Mouse (Mus musculus): Measurements from ENCODE around the gene Svop. TPM values are rescaled to one million over a fixed set of nuclear protein-coding genes. Genes with fewer than 3 reads are reported as not detected.

The Svop gene
- not detected in 2 replicates for polyA plus RNA-seq (2012; rRNA removed)

GRCm38 (mm10) chr5:114091057-114091807 is at the start of gene Svop:
Gene Svop (minus strand): TSS chr5:114091570.
- Histone ChIP-seq H3K27ac (ENCODE audit: insufficient read depth, low read length) (no peak within 1 kb of the TSS), H3K27me3 (ENCODE audit: control insufficient read depth, insufficient read depth, low read length) (peaks cover 2% of the 10 kb centered on the region; the same call in 1 of the 2 replicates), H3K4me1 (ENCODE audit: control insufficient read depth, insufficient read depth, insufficient read length) (no peaks in the 10 kb centered on the region), H3K4me3 (ENCODE audit: extremely low read depth, insufficient read depth, insufficient read length) (no peak within 1 kb of the TSS), H3K36me3 (ENCODE audit: control insufficient read depth, insufficient read depth, low read length) (no peaks in the 10 kb centered on the region)
- DNase-seq (ENCODE audit: low read depth in 1 of 2, low spot score in 2 of 2), result peak in 1 of 2 experiments; percentile 16
- 6% methylated on average over 39 of the region's 40 CpGs for WGBS
- TF ChIP-seq POLR2A (IDR thresholded peaks at IDR 0.05; ENCODE audit: low read depth, low read length), result no peak
- no peak for TF ChIP-seq CTCF (IDR thresholded peaks at IDR 0.05; ENCODE audit: extremely low read depth, insufficient read depth, insufficient read length, insufficient replicate concordance)

- Histone ChIP-seq H3K27me3 (ENCODE audit: control insufficient read depth, insufficient read depth, low read length) (no peaks in the 10 kb centered on the region), H3K4me3 (ENCODE audit: extremely low read depth, insufficient read depth, insufficient read length) (no peak overlapping the region), H3K27ac (ENCODE audit: insufficient read depth, low read length) (0 out of 2 replicates have a peak overlapping the region, but pooled peaks have one; percentile 5), H3K4me1 (ENCODE audit: control insufficient read depth, insufficient read depth, insufficient read length) (no peaks in the 10 kb centered on the region), H3K36me3 (ENCODE audit: control insufficient read depth, insufficient read depth, low read length) (peaks cover 6% of the 10 kb centered on the region)
- DNase-seq (ENCODE audit: low read depth in 1 of 2, low spot score in 2 of 2), result no peak
- no peak for TF ChIP-seq POLR2A (IDR thresholded peaks at IDR 0.05; ENCODE audit: low read depth, low read length)
- no peak for TF ChIP-seq CTCF (IDR thresholded peaks at IDR 0.05; ENCODE audit: extremely low read depth, insufficient read depth, insufficient read length, insufficient replicate concordance)
- 80% methylated on average over 9 of the region's 9 CpGs for WGBS
Measured at GRCm38 (mm10) chr5:114139175-114139574, 47.8 kb upstream of the Svop start.

GRCm38 (mm10) chr5:114138277-114139164 is 47.2 kb upstream of the Svop start:
- TF ChIP-seq CTCF (IDR thresholded peaks at IDR 0.05; ENCODE audit: extremely low read depth, insufficient read depth, insufficient read length, insufficient replicate concordance), result no peak
- TF ChIP-seq POLR2A (IDR thresholded peaks at IDR 0.05; ENCODE audit: low read depth, low read length), result no peak
- Histone ChIP-seq H3K27ac (ENCODE audit: insufficient read depth, low read length) (no peak overlapping the region), H3K36me3 (ENCODE audit: control insufficient read depth, insufficient read depth, low read length) (peaks cover 6% of the 10 kb centered on the region), H3K4me1 (ENCODE audit: control insufficient read depth, insufficient read depth, insufficient read length) (no peaks in the 10 kb centered on the region), H3K4me3 (ENCODE audit: extremely low read depth, insufficient read depth, insufficient read length) (no peak overlapping the region), H3K27me3 (ENCODE audit: control insufficient read depth, insufficient read depth, low read length) (no peaks in the 10 kb centered on the region)
- WGBS, result 83% methylated on average over 21 of the region's 21 CpGs
- DNase-seq (ENCODE audit: low read depth in 1 of 2, low spot score in 2 of 2), result no peak

DNA sequence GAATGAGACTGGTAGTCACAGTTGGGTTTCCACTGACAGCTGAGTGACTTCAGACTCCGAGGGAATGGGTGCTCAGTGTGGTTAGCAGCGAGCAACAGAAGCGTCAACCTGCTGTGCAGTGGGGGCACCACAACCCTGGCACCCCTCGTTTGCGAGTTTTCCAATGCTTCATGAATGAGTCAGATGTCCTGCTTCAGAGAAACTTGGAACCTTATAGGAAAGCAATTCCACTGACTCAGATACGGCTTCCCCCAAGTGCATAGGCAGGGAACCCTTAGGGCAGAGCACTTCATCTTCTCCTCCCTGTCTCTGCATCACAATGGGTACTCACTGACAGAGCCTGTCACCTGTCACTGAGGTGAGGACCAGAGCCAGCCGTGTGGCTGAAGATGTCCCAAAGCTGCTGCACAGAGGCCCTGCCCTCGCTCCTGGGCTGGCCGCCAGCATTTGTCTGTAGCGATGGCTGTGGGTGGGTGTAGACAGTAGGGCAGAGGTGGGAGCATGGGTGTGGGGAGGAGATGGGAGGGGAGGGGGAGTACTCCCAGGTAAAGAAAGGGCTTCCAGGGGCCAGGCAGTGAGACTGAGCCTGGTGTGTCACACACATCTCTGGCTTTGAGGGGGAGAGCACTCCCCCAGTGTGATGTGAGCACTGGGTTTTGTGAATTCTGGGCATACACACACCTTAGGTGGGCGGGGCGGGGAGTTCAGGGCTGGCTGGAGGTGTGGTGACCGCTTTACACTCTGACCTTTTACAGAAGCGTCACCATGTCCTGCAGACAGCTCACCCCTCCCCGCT is 46.3 kb upstream of the Svop start:
- no peak for TF ChIP-seq CTCF (IDR thresholded peaks at IDR 0.05; ENCODE audit: extremely low read depth, insufficient read depth, insufficient read length, insufficient replicate concordance)
- TF ChIP-seq POLR2A (IDR thresholded peaks at IDR 0.05; ENCODE audit: low read depth, low read length), result no peak
- 89% methylated on average over 15 of the region's 15 CpGs for WGBS
- no peaks in the 10 kb centered on the region for H3K4me1 ChIP-seq (ENCODE audit: control insufficient read depth, insufficient read depth, insufficient read length)
- H3K36me3 ChIP-seq (ENCODE audit: control insufficient read depth, insufficient read depth, low read length), result peaks cover 6% of the 10 kb centered on the region
- H3K4me3 ChIP-seq (ENCODE audit: extremely low read depth, insufficient read depth, insufficient read length), result no peak overlapping the region
- no peak overlapping the region for H3K27ac ChIP-seq (ENCODE audit: insufficient read depth, low read length)
- DNase-seq (ENCODE audit: low read depth in 1 of 2, low spot score in 2 of 2), result no peak
- H3K27me3 ChIP-seq (ENCODE audit: control insufficient read depth, insufficient read depth, low read length), result no peaks in the 10 kb centered on the region

GRCm38 (mm10) chr5:114135516-114135915 is 44.1 kb upstream of the Svop start:
- no peaks in the 10 kb centered on the region for H3K27me3 ChIP-seq (ENCODE audit: control insufficient read depth, insufficient read depth, low read length)
- H3K4me1 ChIP-seq (ENCODE audit: control insufficient read depth, insufficient read depth, insufficient read length), result peaks cover 5% of the 10 kb centered on the region
- 75% methylated on average over 10 of the region's 10 CpGs for WGBS
- no peak overlapping the region for H3K4me3 ChIP-seq (ENCODE audit: extremely low read depth, insufficient read depth, insufficient read length)
- no peak for DNase-seq (ENCODE audit: low read depth in 1 of 2, low spot score in 2 of 2)
- peaks cover 6% of the 10 kb centered on the region for H3K36me3 ChIP-seq (ENCODE audit: control insufficient read depth, insufficient read depth, low read length)
- TF ChIP-seq CTCF (IDR thresholded peaks at IDR 0.05; ENCODE audit: extremely low read depth, insufficient read depth, insufficient read length, insufficient replicate concordance), result no peak
- TF ChIP-seq POLR2A (IDR thresholded peaks at IDR 0.05; ENCODE audit: low read depth, low read length), result no peak
- H3K27ac ChIP-seq (ENCODE audit: insufficient read depth, low read length), result no peak overlapping the region

DNA sequence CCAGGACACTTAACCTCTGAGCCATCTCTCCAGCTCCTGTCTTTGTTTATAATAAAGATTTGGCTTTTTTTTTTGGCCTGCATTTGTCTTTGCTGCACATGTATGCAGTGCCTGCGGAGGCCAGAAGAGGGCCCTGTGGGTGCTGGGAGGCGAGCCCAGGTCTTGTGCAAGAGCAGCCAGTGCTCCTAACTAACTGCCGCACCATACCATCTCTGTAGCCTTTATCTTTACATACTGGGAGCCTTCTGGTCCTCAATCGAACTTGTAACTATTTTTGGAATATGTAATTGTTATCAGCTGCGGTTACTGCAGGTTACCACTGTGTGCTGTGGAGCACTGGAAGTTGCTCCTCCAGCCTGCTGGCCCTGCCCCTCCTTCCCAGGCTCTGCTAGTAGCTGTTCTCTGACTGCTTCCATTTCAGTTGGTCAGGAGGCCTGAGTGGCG is 42.7 kb upstream of the Svop start:
- Histone ChIP-seq H3K27me3 (ENCODE audit: control insufficient read depth, insufficient read depth, low read length) (no peaks in the 10 kb centered on the region), H3K4me1 (ENCODE audit: control insufficient read depth, insufficient read depth, insufficient read length) (peaks cover 8% of the 10 kb centered on the region), H3K4me3 (ENCODE audit: extremely low read depth, insufficient read depth, insufficient read length) (no peak overlapping the region), H3K27ac (ENCODE audit: insufficient read depth, low read length) (no peak overlapping the region), H3K36me3 (ENCODE audit: control insufficient read depth, insufficient read depth, low read length) (peaks cover 6% of the 10 kb centered on the region)
- no peak for DNase-seq (ENCODE audit: low read depth in 1 of 2, low spot score in 2 of 2)
- TF ChIP-seq POLR2A (IDR thresholded peaks at IDR 0.05; ENCODE audit: low read depth, low read length) (no peak), CTCF (IDR thresholded peaks at IDR 0.05; ENCODE audit: extremely low read depth, insufficient read depth, insufficient read length, insufficient replicate concordance) (no peak)
- 74% methylated on average over 6 of the region's 6 CpGs for WGBS
